Mouse (Mus musculus): ENCODE data around the gene Rad51ap2.

Gene Rad51ap2

DNA sequence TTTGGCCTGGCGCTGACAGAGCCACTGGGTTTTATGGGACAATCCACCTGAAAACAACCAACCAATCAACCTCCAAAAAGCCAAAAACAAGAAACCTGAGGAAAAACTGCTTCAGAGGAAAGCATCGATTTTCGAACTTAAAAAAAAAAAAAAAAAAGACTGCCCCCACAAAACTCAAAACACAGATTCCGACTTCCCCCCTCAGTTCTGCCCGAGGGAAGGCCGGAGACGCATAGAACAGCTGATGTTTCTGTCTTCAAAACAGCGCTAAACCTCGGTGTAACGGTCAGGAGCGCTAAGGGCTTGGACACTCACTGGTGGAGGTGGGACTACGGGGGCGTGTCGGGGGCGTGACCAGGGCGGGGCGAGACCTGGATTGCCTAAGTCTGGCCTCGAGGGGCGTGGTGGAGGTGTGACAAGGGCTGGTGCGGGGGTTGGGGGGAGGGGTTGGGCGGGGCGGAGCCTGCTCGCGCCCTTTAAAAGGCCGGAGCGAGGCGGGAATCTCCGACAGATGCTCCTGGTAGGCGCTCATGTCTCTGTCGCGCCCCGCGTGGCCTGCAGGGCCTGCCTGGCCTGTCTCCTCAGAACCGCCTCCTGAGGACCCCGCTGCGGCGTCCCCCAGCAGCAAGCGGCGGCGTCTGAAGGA, at the start of gene Rad51ap2:
TSS of gene Rad51ap2 (plus strand) at position 531 of the 646 bp plus-strand sequence.
- peak; percentile 94 for DNase-seq (ENCODE audit: low spot score)

DNA sequence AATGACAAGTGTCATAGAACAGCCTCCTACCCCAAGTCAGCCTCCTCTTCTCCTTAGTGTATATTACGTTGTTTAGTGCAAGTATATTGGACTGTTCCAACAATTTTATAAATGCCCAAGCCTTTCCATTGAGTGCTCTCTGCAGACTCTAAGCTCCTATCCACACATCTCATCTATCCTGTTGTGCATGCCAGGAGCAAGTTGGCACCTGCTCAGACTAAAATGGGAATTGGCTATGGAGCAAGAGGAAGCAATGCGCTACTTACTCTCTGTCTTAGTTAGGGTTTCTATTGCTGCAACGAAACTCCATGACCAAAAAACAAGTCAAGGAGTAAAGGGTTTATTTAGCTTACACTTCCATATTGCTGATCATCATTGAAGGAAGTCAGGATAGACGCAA, 48.2 kb upstream of the Rad51ap2 start:
- no peak for DNase-seq (ENCODE audit: low spot score)

DNA sequence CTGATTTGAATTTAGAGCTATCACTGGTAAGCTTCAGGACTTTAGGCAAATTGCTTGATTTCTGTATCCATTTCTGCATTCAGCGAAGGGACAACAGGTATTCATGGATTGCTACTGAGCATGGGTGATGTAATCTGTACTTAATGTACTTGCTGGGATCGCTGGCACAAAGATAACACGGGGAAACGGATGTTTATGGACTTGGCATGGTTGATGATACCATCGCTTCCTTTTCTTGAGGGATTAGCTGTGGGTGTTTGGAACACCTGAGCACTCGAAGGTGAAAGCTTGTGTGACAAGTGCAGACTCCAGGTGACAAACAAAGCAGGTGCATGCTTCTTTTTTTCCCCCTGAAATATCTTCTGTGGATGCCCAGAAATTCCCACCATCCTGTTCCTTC, 37.8 kb upstream of the Rad51ap2 start:
- DNase-seq (ENCODE audit: low spot score), result no peak

DNA sequence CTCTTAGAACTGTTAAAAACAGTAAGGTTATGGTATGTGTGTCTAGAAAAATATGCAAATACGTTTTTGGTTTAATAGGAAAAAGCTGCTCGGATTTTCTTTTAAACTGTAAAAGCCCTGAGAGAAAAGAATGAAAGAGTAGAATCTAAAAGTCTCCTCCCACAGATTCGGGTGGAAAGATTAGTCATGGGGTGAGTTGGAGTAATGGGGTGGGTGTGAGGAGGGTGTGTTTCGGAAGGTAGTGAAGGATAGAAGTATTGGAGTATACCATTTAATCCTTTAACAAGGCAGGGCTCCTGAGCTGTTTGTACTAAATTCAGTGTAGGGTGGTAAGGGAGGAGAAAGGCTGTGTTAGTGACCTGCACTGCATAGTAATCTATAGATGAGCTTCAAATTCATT, 28.5 kb upstream of the Rad51ap2 start:
- no peak for DNase-seq (ENCODE audit: low spot score)

DNA sequence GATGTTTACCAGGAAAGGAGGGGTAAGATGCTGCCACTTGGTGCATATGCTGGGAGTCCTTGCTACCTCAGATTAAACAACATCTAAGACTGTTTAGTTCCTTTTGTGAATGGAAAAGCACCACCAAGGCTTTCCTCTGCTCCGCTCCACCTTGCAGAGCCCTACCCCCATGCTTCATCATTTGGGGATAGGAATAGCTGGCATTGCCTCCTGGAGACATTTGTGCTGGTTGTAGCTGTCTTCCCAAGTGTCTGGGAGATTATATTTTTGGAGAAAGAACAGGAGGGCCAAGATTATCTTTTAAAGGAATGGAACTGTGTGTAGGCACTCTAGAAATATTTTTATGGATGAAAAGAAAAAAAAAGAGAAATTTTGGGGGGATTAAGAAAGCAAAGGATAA, 22.8 kb upstream of the Rad51ap2 start:
- no peak for DNase-seq (ENCODE audit: low spot score)

DNA sequence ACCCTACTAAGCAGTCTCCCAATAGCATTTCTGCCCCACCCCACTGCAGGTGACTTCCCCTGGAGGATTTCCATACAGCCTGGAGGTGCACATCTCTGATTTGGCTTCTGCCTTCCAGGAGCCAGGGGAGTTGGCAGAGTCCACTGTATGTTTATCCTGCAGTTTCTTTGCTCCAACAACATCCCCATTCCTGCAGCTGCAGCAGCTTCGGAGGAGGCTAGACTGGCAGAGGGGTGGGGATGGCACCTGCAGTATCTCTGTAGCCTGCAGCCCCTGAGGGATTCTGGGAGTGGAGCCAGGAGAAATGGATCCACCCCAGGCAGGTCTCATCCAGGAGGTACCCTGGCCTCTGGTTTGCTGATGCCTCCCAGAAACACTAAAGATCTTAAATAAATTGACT, 22.2 kb upstream of the Rad51ap2 start:
- no peak for DNase-seq (ENCODE audit: low spot score)

DNA sequence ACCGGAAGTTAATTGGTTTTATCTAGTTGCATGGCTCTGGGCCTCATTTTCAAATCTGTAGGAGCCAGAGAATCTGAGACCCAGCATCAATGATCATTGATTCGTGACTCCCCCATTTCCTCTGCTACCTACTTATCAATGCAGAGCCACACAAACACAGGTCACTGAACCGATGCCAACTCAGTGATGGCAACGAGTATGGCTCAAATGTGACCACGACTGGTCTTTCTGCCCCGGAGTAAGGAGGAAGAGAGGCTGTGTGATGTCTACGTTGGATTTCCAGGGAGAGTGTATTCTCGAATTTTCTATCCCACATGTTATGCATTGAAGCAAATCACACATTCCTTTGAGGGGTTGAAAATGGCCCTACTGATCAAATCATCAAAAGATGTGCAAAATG, 21.4 kb upstream of the Rad51ap2 start:
- no peak for DNase-seq (ENCODE audit: low spot score)

DNA sequence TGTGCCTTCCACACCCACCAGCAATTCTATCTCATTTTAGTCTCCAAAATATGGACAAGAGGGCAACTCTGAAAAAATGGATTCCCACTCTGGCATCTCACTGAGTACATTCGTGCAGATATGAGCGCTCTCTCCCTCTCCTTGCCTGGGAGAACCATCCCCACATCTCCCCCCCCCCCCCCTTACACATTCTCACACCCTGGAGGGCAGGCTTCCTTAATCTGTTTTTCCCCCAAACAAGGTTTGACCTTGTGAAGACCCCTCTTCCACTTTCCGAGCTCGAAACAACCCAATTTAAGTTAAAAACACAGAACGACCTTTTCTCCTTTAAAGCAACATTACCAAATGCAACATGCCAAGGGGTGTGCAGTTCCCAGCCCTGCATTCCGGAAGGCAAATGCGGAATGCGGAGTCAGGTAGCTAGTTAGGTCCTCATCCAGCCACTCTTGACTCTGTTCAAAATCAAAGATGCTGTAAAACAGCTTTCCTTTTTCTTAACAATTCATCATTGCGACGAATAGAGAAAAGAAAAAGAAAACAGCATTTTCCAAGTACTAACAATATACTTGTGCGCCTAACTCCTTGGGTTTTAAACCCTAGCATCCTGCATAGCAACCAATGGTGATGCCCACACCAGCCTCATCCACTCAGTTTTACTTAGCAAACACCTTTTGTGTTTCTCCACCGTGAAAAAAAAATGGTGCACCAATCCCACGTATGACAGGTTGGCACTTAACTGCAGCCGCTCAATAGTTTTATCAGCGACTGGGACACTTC, 20.4 kb upstream of the Rad51ap2 start:
- peak; percentile 16 for DNase-seq (ENCODE audit: low spot score)

DNA sequence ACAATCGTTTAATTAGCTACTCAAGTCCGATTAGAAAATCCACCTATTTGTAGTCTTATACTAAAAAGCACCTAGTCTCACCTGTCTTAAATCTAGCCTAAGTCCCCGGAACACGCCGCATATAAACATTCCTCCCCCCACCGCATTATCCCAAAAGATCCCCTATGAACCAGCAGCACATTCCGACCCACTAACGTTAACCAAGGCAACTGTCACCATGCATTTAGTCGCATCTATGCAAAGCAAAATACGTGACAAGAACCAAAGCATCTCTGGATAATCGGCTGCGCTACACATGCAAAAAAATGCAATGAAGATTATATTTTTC, 19.9 kb upstream of the Rad51ap2 start:
- DNase-seq (ENCODE audit: low spot score), result no peak

DNA sequence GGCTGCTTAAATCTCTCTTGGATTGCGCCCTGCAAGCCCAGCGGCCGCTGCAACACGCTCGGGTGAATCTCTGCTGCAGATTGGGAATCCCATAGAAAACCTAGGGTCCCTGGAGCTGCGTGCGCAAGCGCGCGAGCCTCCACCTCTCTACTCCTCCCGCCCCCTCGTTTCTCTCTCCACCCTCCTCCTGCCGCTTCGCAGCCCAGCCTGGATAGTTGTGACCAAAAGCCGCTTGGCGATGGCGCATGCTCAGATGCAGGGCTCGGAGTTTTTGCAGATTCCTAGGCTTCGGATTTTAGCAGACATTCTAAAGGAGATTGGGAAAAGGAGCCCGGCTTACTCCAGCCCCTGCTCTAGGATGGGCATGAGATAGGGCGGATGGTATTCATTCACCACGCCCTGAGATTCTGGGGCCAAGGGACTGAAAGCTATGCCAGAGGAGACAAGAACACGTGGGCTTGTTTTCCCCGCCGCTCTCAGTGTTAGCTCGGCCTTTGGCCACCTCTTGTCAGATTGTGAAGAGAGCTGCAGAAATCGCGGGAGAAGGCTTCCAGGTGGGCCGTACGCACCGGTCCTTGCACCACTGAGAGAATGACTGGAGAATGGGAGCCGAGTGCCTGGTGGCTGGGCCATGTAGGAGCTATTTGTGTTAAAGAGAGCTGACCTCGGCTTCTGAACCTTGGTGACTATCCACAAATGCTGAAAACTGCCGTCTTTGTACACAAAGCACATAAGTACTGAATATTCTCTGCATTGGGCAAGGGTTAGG, 19.2 kb upstream of the Rad51ap2 start, which contains the start of gene Vsnl1:
TSS of gene Vsnl1 (minus strand) at position 117 of the 769 bp plus-strand sequence.
- peak; percentile 88 for DNase-seq (ENCODE audit: low spot score)

DNA sequence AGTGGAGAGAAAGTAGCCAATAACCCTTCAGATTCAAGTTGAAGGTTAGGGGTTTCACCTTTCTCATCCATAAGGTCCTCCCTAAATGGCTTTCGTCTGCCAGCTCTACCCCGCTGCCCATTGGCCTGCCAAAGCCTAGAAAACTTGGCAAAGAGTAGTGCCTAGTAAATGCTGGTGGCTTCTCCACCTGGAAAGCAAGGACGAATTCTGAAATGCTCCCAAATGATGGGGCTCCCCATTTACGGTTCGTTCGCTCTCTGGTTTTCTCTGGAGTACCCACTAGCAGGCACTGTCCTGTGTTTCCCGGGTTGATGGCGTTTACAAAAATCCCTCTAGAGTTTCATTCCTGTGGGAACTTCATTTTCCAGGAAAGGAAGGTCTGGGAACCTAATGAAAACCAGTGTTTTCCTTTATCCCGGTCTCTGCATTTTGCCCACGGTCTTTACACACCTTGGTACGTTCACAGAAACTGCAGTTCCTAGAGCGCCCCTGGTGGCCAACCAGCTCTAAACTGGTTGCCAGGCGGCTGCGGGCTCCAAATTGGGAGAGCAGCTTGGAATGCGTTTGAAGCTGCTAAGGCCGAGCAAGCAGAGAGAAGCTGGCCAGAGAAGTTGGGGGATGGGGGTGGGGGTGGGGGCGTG, 18.5 kb upstream of the Rad51ap2 start:
- peak; percentile 84 for DNase-seq (ENCODE audit: low spot score)

DNA sequence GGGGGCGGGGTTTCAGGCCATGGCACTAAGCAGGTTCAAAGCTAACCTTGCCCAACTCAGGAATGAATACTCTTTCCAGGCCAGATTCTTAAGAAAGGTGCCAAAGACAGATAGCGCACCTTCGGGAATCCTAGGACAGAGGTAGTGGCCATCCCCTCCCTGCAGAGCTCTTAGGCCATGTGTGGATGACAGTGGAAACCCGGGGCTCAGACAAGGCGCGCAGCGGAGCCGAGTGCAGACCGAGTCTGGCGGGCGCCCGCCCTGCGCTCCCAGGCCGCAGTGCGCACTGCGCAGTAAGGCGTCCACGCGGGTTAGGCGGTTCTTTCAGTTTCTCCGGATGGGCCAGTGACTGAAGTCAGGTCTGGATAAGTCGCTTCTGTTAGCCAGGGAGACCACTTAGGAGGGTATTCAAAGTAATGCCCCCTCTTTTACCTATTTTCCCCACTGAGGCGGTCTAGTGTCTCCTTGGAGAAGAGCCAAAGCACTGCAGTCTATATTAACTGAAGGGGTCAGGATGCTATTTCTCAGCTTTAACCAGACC, 17.9 kb upstream of the Rad51ap2 start:
- DNase-seq (ENCODE audit: low spot score), result no peak

DNA sequence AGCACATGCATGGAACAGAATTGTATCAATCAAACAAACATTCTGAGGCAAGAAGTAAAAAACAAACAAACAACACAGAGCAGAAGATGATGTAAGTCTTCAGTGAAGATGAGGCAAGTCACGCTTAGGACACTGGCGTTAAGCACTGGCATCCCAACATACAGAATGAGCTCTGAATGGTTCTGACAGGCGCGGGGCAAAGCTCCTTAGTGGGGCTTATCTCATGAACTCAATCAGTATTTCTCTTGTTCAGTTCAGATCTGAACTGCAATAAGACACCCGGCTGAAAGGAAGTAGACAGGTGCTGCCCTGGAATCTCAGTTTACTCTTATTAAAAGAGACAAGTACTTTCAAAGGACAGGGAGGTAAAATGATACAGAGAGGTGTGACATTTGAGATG, 1.7 kb upstream of the Rad51ap2 start:
- no peak for DNase-seq (ENCODE audit: low spot score)

DNA sequence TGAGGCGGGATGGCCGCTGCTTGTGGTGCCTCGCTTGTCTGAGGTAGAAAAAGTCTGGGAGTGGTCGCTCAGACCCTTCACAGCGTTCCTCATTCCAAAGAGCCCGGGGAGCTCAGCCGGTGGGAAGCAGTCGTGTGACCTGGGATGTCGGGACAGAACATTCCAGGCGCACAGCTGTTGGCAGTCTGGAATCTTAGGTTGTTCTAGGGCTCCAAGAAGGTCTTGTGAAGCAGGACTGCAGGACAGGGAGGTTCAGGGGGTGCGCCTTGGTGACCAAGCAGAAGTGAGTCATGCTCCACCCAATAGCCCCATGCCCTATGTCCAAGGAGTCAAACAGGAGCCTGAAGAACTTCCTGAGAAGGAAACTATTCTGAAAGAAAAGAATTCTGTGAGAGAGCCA, 334 bp downstream of the Rad51ap2 start:
- no peak for DNase-seq (ENCODE audit: low spot score)

DNA sequence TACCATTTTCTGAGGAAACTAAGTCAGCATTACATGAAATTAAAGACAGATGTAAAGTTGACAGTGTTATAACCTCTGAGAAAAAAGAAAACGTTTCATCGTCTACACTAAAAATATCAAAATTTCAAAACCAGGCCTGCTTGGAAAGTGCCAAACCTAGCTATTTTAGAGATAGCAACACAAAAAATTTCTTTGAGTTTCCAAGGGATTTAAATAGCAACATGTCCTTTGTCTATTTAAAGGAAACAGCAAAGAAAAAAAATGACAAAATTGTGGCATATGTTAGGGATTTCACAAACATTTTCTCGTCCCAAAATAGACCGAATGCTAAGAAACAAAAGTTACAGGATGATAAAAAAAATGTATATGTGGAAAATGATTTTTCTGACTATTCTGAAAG, 753 bp downstream of the Rad51ap2 start:
- DNase-seq (ENCODE audit: low spot score), result no peak
